Mouse (Mus musculus) liver, adult (tissue): ENCODE data around the gene Chac1.

Experiments used
- GATA4 ChIP-seq: IDR thresholded peaks from 2 replicates; pipeline ENCODE4 v1.6.1; 2014; ENCODE audit warnings: mild to moderate bottlenecking, low read length; ENCODE audit not compliant: insufficient replicate concordance

Gene Chac1

GRCm38 (mm10) chr2:119337425-119338265, 13.4 kb upstream of the Chac1 start:
- peak; percentile 38; the same call in 1 of the 2 replicates for TF ChIP-seq GATA4

GRCm38 (mm10) chr2:119344537-119345138, 6.4 kb upstream of the Chac1 start:
- TF ChIP-seq GATA4, result no peak

- TF ChIP-seq GATA4, result no peak
Observed at GRCm38 (mm10) chr2:119353707-119354106, 2.7 kb downstream of the Chac1 start.

GRCm38 (mm10) chr2:119355089-119355488, 4.1 kb downstream of the Chac1 start:
- no peak; the same call in 1 of the 2 replicates for TF ChIP-seq GATA4

- TF ChIP-seq GATA4, result no peak
Observed at GRCm38 (mm10) chr2:119355651-119356050, 4.6 kb downstream of the Chac1 start.

GRCm38 (mm10) chr2:119356310-119356709, 5.3 kb downstream of the Chac1 start:
- TF ChIP-seq GATA4, result no peak

- TF ChIP-seq GATA4, result no peak
Observed at GRCm38 (mm10) chr2:119356805-119357204, 5.8 kb downstream of the Chac1 start.

- TF ChIP-seq GATA4, result no peak
Observed at GRCm38 (mm10) chr2:119358249-119358648, 7.2 kb downstream of the Chac1 start.

- no peak for TF ChIP-seq GATA4
Observed at GRCm38 (mm10) chr2:119359721-119360291, 8.8 kb downstream of the Chac1 start.

GRCm38 (mm10) chr2:119364969-119365368, 13.9 kb downstream of the Chac1 start:
- no peak for TF ChIP-seq GATA4

- no peak for TF ChIP-seq GATA4
Observed at GRCm38 (mm10) chr2:119367346-119367745, 16.3 kb downstream of the Chac1 start.

- TF ChIP-seq GATA4, result no peak
Observed at GRCm38 (mm10) chr2:119370116-119370515, 19.1 kb downstream of the Chac1 start.

GRCm38 (mm10) chr2:119377286-119377685, 26.3 kb downstream of the Chac1 start:
- TF ChIP-seq GATA4, result no peak

GRCm38 (mm10) chr2:119377826-119378225, 26.8 kb downstream of the Chac1 start:
- no peak for TF ChIP-seq GATA4

- TF ChIP-seq GATA4, result no peak
Observed at GRCm38 (mm10) chr2:119379455-119379854, 28.4 kb downstream of the Chac1 start.

- TF ChIP-seq GATA4, result no peak
Observed at GRCm38 (mm10) chr2:119388266-119388665, 37.2 kb downstream of the Chac1 start.
